Mouse (Mus musculus) spleen, adult 2 months (tissue): ENCODE results near the gene Aldh1b1.

ENCODE experiments used
- CTCF ChIP-seq: fragments of 200-500 bp; IDR thresholded peaks from 2 replicates; pipeline ENCODE4 v1.5.1; 2011; ENCODE audit warnings: mild to moderate bottlenecking, inconsistent platforms; ENCODE audit not compliant: insufficient read depth, insufficient read length, insufficient replicate concordance; ENCODE audit errors: extremely low read depth
- POLR2A ChIP-seq: fragments of 200-500 bp; IDR thresholded peaks from 2 replicates; pipeline ENCODE4 v1.6.1; 2011; ENCODE audit warnings: low read depth, low read length, inconsistent platforms

- TF ChIP-seq POLR2A (no peak), CTCF (no peak)
Measured at GRCm38 (mm10) chr4:45795191-45795811, 3.5 kb upstream of the Aldh1b1 start.
